Mouse (Mus musculus) cortical plate, adult 2 months (tissue): ENCODE data around the gene Ncs1.
A peak's percentile ranks its signal among the peaks of the same experiment; 100 is the strongest.

Experiments used
- CTCF ChIP-seq: fragments of 200-500 bp; IDR thresholded peaks from 2 replicates; pipeline ENCODE4 v1.5.1; 2011; ENCODE audit warnings: mild to moderate bottlenecking, control low read depth, low read length; ENCODE audit not compliant: insufficient read depth; ENCODE audit errors: extremely low read depth
- POLR2A ChIP-seq: fragments of 200-500 bp; IDR thresholded peaks from 2 replicates; pipeline ENCODE4 v1.6.1; 2011; ENCODE audit warnings: mild to moderate bottlenecking, low read length, control low read depth; ENCODE audit not compliant: insufficient read depth; ENCODE audit errors: extremely low read depth

DNA sequence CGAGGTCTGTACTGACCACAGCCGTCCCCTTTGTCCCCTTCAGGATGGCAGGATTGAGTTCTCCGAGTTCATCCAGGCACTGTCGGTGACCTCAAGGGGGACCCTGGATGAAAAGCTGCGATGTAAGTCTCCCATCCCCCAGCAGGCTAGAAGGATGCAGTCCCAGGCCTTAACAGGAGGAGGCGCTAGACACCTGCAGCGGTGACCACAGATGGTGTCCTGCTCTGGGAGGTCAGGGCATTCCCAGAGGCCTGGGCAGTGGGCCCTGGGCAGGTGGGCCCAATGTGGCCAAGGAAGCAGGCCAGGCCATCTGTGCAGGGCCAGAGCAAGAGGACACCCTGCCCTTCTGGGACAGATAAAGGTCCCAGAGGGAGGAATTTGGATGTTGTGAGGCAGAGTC, 36.6 kb downstream of the Ncs1 start:
- TF ChIP-seq CTCF (peak; percentile 17; the same call in 1 of the 2 replicates), POLR2A (no peak)
